Mouse (Mus musculus): ENCODE data around the gene Tal1. TPM values are rescaled to one million over a fixed set of nuclear protein-coding genes. Genes with fewer than 3 reads are reported as not detected.
A peak's percentile ranks its signal among the peaks of the same experiment; 100 is the strongest.

The Tal1 gene
- 1.6 and 2.9 TPM in 2 replicates for polyA plus RNA-seq (2015; fragmentation: Nextera tagmentation; extraction: Ambion mirVana)

- Histone ChIP-seq H3K27me3 (replicated peaks) (peaks cover 73% of the 10 kb centered on the region), H3K4me3 (replicated peaks) (peak within 1 kb of the TSS; percentile 39), H3K4me1 (peaks cover 18% of the 10 kb centered on the region), H3K36me3 (no peaks in the 10 kb centered on the region), H3K9ac (no peak within 1 kb of the TSS), H3K27ac (no peak within 1 kb of the TSS; the same call in 1 of the 2 replicates), H3K4me2 (peak within 1 kb of the TSS; percentile 63), H3K9me3 (no peaks in the 10 kb centered on the region)
- WGBS: 1% methylated on average over 60 of the region's 60 CpGs
- ATAC-seq (ENCODE audit: insufficient read depth, low FRiP score, low read depth): peak; percentile 84
Measured at GRCm38 (mm10) chr4:115056371-115056920, at the start of gene Tal1. Gene Tal1 (plus strand): TSS chr4:115056426.

- no peaks in the 10 kb centered on the region for H3K4me1 ChIP-seq
- no peak overlapping the region for H3K27ac ChIP-seq
- WGBS: 89% methylated on average over 3 of the region's 3 CpGs
- no peak overlapping the region for H3K4me2 ChIP-seq
- H3K27me3 ChIP-seq (replicated peaks): no peaks in the 10 kb centered on the region
- H3K9me3 ChIP-seq: no peaks in the 10 kb centered on the region
- peaks cover 16% of the 10 kb centered on the region for H3K36me3 ChIP-seq
- H3K9ac ChIP-seq: no peak overlapping the region
- ATAC-seq (ENCODE audit: insufficient read depth, low FRiP score, low read depth): no peak
- no peak overlapping the region for H3K4me3 ChIP-seq (replicated peaks)
Measured at GRCm38 (mm10) chr4:115014276-115014675, 42.0 kb upstream of the Tal1 start.

GRCm38 (mm10) chr4:115019997-115020396 lies 36.2 kb upstream of the Tal1 start:
- no peak for ATAC-seq (ENCODE audit: insufficient read depth, low FRiP score, low read depth)
- H3K9me3 ChIP-seq: no peaks in the 10 kb centered on the region
- no peaks in the 10 kb centered on the region for H3K27me3 ChIP-seq (replicated peaks)
- H3K9ac ChIP-seq: no peak overlapping the region
- H3K4me2 ChIP-seq: no peak overlapping the region
- no peak overlapping the region for H3K4me3 ChIP-seq (replicated peaks)
- 90% methylated on average over 3 of the region's 3 CpGs for WGBS
- no peaks in the 10 kb centered on the region for H3K4me1 ChIP-seq
- H3K27ac ChIP-seq: no peak overlapping the region
- H3K36me3 ChIP-seq: peaks cover 15% of the 10 kb centered on the region

- no peak overlapping the region for H3K9ac ChIP-seq
- no peaks in the 10 kb centered on the region; the same call in 1 of the 2 replicates for H3K36me3 ChIP-seq
- no peak for ATAC-seq (ENCODE audit: insufficient read depth, low FRiP score, low read depth)
- no peaks in the 10 kb centered on the region for H3K9me3 ChIP-seq
- H3K27me3 ChIP-seq (replicated peaks): no peaks in the 10 kb centered on the region
- no peak overlapping the region for H3K4me2 ChIP-seq
- WGBS: 71% methylated on average over 6 of the region's 6 CpGs
- no peak overlapping the region for H3K4me3 ChIP-seq (replicated peaks)
- no peak overlapping the region for H3K27ac ChIP-seq
- H3K4me1 ChIP-seq: no peaks in the 10 kb centered on the region
Measured at GRCm38 (mm10) chr4:115035043-115035442, 21.2 kb upstream of the Tal1 start.

DNA sequence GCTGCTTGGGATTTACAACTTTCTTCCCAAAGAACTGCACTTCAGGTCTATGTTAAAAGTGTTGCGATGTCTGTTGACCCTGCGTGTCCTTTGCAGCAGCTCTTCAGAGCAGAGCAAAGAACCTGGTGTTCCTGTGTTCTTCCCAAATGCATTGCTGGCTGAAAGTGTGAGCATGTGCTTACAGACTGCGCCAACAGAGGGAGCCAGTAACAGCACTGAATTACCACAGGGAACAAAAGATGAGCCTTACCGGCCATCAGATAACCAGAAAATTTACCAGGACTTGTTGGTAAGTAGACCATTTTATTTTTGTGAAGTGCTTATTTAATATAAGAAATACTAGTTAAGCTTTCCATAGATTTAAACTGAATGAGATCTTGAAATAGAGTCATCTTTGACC lies 18.0 kb upstream of the Tal1 start:
- Histone ChIP-seq H3K4me2 (no peak overlapping the region), H3K4me1 (no peaks in the 10 kb centered on the region), H3K27me3 (replicated peaks) (no peaks in the 10 kb centered on the region), H3K9me3 (no peaks in the 10 kb centered on the region), H3K4me3 (replicated peaks) (no peak overlapping the region), H3K27ac (no peak overlapping the region), H3K36me3 (peaks cover 11% of the 10 kb centered on the region), H3K9ac (no peak overlapping the region)
- WGBS: 35% methylated on average over 4 of the region's 4 CpGs
- no peak for ATAC-seq (ENCODE audit: insufficient read depth, low FRiP score, low read depth)

- no peak overlapping the region for H3K27ac ChIP-seq
Measured at GRCm38 (mm10) chr4:115045621-115046020, 10.6 kb upstream of the Tal1 start.

GRCm38 (mm10) chr4:115047750-115048149 lies 8.5 kb upstream of the Tal1 start:
- WGBS: 3% methylated on average over 5 of the region's 5 CpGs

More at GRCm38 (mm10) chr4:115045621-115046020, 10.6 kb upstream of the Tal1 start:
- peaks cover 14% of the 10 kb centered on the region for H3K27me3 ChIP-seq (replicated peaks)
- peaks cover 11% of the 10 kb centered on the region for H3K36me3 ChIP-seq
- no peaks in the 10 kb centered on the region for H3K9me3 ChIP-seq
- no peaks in the 10 kb centered on the region for H3K4me1 ChIP-seq
- no peak overlapping the region for H3K4me3 ChIP-seq (replicated peaks)
- H3K9ac ChIP-seq: no peak overlapping the region
- no peak overlapping the region for H3K4me2 ChIP-seq
- no peak for ATAC-seq (ENCODE audit: insufficient read depth, low FRiP score, low read depth)
- WGBS: 74% methylated on average over 3 of the region's 3 CpGs

DNA sequence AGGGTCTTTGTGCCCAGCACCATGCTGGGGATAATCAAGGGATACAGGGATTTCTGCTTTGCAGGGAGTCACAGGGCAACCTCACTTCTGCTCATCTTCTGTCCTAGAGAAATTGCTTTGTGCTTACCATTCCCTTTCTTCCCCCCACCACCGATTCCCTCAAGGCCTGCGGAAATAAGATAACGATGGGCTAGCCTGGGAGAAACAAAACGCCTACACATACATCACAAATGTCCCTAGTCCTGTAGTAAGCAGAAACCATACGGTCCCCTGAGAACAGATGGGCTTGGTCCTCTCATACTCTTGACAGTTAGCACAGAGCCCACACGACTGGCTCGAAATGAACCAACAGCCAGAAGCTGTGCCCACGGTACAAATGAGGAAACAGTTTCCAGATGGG lies 8.0 kb upstream of the Tal1 start:
- Histone ChIP-seq H3K27me3 (replicated peaks) (peaks cover 35% of the 10 kb centered on the region), H3K4me3 (replicated peaks) (no peak overlapping the region), H3K36me3 (no peaks in the 10 kb centered on the region), H3K4me2 (no peak overlapping the region), H3K4me1 (0 out of 2 replicates have a peak, but pooled peaks cover 6% of the 10 kb centered on the region), H3K9me3 (no peaks in the 10 kb centered on the region), H3K9ac (no peak overlapping the region), H3K27ac (no peak overlapping the region)
- peak; percentile 68; the same call in 1 of the 2 replicates for ATAC-seq (ENCODE audit: insufficient read depth, low FRiP score, low read depth)
- WGBS: 57% methylated on average over 8 of the region's 8 CpGs

More at GRCm38 (mm10) chr4:115047750-115048149, 8.5 kb upstream of the Tal1 start:
- no peak overlapping the region for H3K27ac ChIP-seq
- H3K9me3 ChIP-seq: no peaks in the 10 kb centered on the region
- peaks cover 31% of the 10 kb centered on the region for H3K27me3 ChIP-seq (replicated peaks)
- ATAC-seq (ENCODE audit: insufficient read depth, low FRiP score, low read depth): peak; percentile 48; the same call in 1 of the 2 replicates
- H3K36me3 ChIP-seq: no peaks in the 10 kb centered on the region
- H3K4me1 ChIP-seq: 0 out of 2 replicates have a peak, but pooled peaks cover 5% of the 10 kb centered on the region
- no peak overlapping the region for H3K4me3 ChIP-seq (replicated peaks)
- H3K9ac ChIP-seq: no peak overlapping the region
- no peak overlapping the region for H3K4me2 ChIP-seq

DNA sequence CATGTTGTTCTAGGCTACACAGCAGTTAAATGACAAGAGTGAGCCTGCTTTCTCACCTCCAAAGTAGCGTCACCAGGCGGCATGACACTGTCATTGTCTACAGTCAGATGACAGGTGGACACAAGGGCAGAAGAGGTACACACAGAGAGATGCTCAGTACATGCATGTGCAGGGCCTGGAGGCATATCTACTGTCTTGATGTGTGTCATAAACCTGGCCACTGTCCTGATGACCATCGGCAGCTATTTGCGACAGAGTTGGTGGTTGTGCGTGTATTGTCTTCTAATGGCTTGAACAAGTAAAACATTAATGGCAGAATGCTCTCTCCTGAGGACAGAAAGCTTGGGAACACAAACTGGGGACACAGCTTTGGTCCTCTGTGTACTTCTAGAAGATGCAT lies 5.0 kb upstream of the Tal1 start:
- no peak overlapping the region for H3K4me3 ChIP-seq (replicated peaks)
- H3K27me3 ChIP-seq (replicated peaks): peaks cover 61% of the 10 kb centered on the region
- 69% methylated on average over 5 of the region's 5 CpGs for WGBS
- no peaks in the 10 kb centered on the region for H3K36me3 ChIP-seq
- no peak overlapping the region for H3K4me2 ChIP-seq
- H3K27ac ChIP-seq: no peak overlapping the region
- no peaks in the 10 kb centered on the region for H3K9me3 ChIP-seq
- no peak for ATAC-seq (ENCODE audit: insufficient read depth, low FRiP score, low read depth)
- peaks cover 7% of the 10 kb centered on the region for H3K4me1 ChIP-seq
- H3K9ac ChIP-seq: no peak overlapping the region

- peaks cover 67% of the 10 kb centered on the region for H3K27me3 ChIP-seq (replicated peaks)
- peak; percentile 49 for ATAC-seq (ENCODE audit: insufficient read depth, low FRiP score, low read depth)
- 3% methylated on average over 35 of the region's 36 CpGs for WGBS
- peak overlapping the region; percentile 31 for H3K4me3 ChIP-seq (replicated peaks)
- peak overlapping the region; percentile 52 for H3K4me2 ChIP-seq
- H3K9me3 ChIP-seq: no peaks in the 10 kb centered on the region
- H3K36me3 ChIP-seq: no peaks in the 10 kb centered on the region
- H3K9ac ChIP-seq: no peak overlapping the region
- H3K27ac ChIP-seq: no peak overlapping the region
- peaks cover 15% of the 10 kb centered on the region for H3K4me1 ChIP-seq
Measured at GRCm38 (mm10) chr4:115052343-115053005, 3.8 kb upstream of the Tal1 start.

DNA sequence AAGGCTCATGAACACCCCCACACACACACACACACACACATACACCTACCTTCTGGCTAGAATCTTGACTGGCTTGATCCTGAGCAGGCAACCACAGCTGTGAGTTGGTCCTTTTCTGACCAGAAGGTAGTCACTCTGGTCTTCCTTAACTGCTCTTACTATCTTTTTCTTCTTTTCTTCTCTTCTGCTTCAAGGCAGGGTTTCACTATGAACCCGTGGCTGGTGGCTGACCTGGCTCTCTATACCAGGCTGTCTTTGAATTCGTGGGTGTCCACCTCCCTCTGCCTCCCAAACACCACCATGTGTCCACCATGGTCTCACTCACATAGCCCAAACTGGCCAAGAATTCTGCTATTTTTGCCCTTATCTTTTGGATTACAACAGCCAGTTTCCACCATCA lies 1.2 kb upstream of the Tal1 start:
- H3K4me2 ChIP-seq: no peak overlapping the region

GRCm38 (mm10) chr4:115055691-115056090 lies 535 bp upstream of the Tal1 start:
- no peak for ATAC-seq (ENCODE audit: insufficient read depth, low FRiP score, low read depth)
- H3K36me3 ChIP-seq: no peaks in the 10 kb centered on the region
- peaks cover 18% of the 10 kb centered on the region for H3K4me1 ChIP-seq
- no peak overlapping the region for H3K27ac ChIP-seq
- peaks cover 74% of the 10 kb centered on the region for H3K27me3 ChIP-seq (replicated peaks)
- WGBS: 29% methylated on average over 3 of the region's 3 CpGs
- no peak overlapping the region for H3K4me3 ChIP-seq (replicated peaks)
- 0 out of 2 replicates have a peak overlapping the region, but pooled peaks have one; percentile 63 for H3K4me2 ChIP-seq
- no peaks in the 10 kb centered on the region for H3K9me3 ChIP-seq
- no peak overlapping the region for H3K9ac ChIP-seq

More for the DNA sequence above, 1.2 kb upstream of the Tal1 start:
- 0% methylated on average over 2 of the region's 2 CpGs for WGBS
- no peak for ATAC-seq (ENCODE audit: insufficient read depth, low FRiP score, low read depth)
- Histone ChIP-seq H3K27ac (no peak overlapping the region), H3K27me3 (replicated peaks) (peaks cover 68% of the 10 kb centered on the region), H3K9ac (no peak overlapping the region), H3K9me3 (no peaks in the 10 kb centered on the region), H3K36me3 (no peaks in the 10 kb centered on the region), H3K4me3 (replicated peaks) (no peak overlapping the region), H3K4me1 (peaks cover 18% of the 10 kb centered on the region)

Measured in stomach, embryonic 15.5 days (tissue).